Mouse (Mus musculus) forelimb bud, embryonic 11.5 days (tissue): ENCODE results near the gene Ppara.

ENCODE experiments used
- DNase-seq: peaks from one replicate; pipeline ENCODE4 v3.0.0-alpha.2; 2012; ENCODE audit warnings: low read depth, low spot score

Gene Ppara

DNA sequence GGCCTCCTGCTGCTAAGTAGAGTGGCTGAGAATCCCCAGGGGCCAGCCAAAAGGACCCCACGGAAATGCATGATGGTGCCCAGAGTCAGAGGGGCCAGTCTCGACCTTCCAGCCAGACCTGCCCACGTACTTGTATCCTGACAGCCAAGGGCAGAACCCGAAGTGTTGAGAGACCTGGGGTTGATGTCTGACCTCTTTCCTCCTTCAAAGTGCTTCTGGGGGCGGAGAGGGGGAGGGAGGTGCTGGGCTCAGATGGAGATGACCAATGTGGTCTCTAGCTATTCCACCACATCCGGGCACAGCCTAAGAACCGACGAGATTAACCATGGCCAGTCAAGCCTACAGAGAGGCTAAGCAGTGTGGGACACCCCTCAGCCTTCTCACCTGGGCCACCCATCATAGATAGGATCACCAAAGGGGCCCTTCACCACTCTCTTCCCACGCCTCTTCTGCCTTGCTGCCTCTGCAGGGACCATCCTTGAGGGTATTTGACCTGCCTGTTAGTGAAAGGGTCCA is 29.7 kb upstream of the Ppara start:
- no peak for DNase-seq

DNA sequence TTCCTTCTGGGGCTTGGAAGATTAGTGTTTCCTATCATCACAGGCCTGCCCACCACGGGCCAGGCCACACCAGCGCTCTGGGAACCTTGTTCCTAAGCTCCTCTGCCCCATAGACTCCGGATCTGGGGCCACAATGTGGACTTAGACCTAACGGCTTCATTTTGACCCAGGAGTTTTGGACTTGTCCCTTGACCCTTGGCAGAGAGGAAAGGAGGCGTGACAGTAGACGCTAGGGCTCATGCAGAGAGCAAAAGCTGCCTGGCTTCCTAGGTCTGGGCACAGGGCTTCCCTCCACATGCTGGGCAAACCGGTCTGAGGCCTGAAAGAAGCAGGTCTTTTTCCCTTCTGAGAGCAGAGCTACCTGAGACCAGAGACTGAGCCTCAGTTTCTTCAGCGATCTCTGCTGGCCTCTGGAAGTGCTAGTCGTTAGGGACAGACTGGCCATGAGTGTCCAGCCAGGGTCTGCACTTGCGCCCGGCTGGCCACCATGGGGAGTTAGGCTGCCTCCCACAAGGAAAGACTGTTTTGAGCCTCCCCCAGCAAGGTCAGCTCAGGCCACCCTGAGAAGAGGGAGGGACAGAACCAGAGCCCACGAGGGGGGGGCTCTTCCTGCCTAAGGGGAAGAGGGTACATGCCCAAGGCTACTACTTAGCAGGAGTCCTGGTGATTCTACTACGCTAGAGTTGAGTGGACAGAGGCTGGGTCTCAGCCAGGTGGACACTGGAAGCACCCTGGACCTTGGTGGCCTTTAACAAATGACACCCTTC is 29.0 kb upstream of the Ppara start:
- no peak for DNase-seq

DNA sequence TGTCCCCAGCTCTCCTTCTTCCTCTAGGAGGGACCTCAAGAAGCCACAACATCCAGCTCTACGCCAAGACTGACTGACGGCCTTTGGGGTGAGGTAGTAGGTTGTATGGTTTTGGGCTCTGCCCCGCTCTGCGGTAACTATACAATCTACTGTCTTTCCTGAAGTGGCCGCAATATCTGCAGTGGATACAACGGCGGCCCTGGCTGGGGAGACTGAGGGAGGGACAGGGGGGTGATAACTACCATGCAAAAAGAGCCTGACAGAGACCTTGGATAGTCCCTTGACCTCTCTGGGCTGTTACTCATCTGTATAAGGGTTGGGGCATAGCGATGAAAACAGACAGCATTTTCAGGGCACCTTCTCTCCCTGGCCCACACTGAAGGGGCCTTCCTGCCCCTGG is 28.3 kb upstream of the Ppara start:
- no peak for DNase-seq

DNA sequence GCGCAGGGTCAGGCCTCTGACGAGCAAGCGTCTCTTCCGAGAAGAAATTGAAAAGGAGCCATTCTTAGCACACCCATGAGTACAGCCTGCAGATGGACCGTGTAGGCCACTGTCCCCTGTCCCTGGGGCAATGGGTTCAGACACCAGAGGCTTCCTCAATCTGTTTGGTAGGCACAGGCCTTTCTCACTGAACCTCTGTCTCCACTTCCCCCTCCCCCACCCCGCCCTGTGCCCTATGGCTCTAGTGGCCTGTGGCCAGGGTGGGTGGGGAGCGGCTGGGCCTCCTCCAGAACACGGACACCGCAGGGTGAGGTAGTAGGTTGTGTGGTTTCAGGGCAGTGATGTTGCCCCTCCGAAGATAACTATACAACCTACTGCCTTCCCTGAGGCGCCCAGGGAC is 27.8 kb upstream of the Ppara start:
- DNase-seq = no peak

DNA sequence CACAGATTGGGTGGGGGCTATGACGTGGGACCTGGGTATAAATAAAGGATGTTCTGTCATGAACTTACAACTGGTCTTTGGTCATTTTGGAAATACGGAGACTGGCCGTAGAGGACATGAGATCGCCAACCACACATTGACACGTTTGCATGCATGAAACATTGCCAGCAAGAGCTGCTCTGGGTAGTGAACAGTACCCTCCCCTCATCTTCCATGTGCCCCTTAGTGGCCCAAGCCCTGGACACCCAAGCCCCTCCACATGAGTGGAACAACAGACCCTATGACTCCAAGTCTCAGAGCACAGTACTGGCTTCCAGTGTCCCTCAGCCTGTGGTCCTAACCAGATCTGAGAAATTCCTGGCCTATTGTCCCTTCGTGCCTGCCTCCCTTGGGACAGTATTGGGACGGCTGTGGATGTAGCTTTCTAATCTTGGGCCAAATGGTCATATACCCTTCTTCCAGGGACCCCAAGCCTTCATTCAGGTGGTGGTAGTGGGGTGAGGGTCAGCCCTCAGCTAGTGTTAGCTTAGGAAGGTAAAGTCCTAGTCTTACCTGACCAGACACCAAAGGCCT is 27.2 kb upstream of the Ppara start:
- DNase-seq = no peak

DNA sequence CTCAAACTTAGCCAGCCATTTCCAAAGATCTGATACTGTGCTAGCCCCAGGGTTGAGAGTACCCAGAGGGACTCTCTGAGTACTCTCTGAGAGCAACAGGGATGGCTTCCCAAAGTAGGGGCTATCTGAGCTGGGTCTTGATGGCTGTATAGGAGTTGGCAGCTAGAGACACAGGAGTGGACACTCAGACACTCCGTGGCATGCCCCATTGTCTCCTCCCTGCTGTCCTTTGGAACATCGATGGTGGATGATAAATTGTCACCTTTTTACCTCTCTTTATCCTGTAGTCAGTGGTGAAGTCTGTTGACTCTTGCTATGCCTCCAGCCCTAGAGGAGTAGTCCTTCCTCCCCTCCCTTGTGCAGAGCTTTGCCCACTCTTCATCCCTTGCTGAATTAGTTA is 26.6 kb upstream of the Ppara start:
- no peak for DNase-seq

DNA sequence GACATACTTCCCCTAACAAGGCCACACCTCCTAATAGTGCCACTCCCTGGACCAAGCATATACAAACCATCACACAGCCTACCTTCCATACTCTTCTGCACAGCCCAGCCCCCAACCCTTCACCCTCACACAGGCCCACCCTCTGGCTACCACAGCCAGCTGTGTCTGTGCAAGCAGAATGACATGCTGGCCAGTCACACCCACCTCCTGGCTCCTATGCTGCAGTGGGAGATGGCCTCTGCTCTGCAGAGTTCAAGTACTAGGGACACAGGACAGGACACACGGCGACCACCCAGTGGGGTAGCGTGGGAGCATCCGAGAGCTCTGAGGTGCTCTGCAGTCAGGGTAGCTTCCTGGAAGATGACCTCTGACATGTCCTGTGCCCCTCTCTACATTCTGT is 25.9 kb upstream of the Ppara start:
- no peak for DNase-seq

DNA sequence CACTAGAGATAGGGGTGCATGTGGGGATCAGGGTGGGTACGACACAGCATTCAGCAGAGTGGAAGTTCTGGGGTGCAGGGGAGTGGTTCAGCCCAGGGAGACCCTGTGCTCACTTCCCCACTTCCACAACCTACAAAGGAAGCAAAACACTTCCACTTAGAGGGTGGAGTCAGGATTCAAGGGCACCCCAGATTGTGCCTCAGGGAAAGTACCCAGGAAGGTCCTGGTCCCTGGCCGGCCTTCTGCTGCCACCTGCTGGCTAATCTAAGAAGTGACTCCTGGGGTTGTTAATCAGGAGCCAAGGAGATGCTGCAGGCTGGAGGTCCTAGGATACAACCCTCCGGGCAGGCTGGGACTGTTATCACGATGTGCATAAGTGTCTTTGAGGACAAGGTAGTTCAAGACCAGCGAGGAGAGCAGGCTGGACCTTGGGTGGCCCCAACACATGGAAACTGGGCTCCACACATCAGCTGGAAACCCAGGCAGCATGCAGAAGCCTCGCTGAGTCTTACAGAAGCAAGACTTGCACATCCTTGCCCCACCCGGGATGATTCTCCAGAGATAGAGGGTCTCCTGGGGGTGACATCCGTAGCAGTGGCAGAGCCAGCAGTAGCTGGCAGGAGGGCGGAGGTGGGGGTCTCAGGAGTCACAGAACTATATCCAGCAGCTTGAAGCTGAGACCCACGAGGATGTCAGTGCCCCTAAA is 25.4 kb upstream of the Ppara start:
- peak; percentile 81 for DNase-seq

DNA sequence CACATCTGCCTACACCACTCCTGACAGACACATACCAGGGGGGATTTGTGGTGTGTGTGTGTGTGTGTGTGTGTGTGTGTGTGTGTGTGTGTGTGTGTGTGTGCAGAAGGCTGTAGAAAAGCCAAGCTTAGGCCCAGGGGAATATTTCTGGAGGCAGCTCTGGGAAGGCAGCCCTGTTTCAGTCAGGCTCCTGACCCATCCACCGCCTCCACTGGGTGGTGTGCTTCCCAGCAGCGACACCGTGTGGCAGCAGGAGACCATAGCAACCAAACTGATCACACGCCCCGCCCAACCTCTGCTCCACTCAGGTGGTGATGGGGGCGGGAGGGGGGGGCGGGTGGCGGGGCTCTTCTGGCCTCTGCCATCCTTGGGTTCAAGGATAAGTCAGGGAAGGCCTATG is 24.6 kb upstream of the Ppara start:
- peak; percentile 78 for DNase-seq

DNA sequence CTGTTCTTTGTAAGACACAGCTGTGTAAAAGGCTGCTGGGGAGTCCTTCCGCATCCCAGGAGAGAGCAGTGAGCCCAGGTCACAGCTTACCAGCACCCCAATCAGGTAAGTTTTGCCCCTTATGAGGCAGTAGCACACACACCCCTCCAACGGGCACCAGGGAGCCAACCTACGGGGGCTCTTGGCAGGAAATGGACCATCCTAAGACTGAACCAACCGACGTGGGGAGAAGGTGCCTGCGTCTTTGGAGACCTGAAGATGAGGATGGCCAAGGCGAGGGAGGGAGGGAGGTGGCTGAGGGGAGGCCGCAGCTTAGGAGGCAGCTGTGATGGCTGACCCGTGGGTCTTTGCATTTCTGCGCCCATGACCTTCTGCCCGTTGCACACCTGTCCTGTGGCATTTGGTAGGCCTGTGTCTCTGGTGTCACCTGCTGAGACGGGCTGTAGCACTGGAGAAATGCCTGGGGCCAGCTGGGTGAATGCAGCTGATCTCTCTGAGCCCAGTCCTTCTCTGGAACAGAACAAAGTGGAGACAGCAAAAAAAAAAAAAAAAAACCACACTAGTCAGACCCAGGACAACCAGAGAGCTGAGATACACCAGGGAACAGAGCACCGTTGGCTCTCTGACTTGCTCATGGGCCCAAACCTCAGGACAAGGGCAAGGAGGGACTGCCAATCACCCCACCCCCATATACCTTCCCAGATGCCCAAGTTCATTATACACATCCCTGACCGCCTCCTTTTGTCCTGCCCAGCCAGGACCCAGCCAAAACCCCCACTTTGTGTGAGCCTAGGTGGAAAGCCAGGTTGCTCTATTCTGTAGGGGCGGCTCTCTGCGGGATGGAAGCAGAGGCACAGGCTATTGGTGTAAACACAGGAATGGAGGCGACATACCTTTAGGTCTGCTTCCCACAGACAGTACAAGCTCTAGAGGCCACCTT is 23.9 kb upstream of the Ppara start:
- DNase-seq = no peak

DNA sequence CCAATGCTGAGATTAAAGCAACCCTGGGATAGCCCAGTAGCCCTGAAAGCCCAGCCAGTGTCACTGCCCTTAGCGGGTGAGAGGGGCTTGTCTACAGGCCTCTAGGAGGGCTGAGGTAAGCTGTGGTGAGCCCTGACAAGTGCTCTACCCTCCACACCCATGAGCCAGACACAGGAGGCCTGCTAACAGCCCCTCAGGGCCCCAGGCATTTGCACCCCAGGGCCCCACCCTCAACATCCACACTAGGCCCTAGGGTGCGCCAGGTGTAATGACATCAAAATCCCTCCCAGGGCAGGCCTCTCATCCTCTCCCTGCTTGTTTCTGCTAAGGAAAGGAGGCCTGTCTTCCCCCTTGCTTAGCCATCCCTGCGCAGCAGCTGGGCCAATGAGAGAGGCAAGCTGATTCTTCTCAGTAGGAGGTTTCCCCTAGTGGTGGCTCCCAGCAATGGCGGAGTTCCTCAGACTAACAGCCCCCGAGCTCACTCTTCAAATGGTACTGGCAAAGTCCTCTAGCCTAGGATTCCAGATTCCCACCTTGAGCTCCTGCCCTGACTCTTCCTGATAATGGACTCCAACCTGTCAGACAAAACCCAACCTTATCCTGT is 22.1 kb upstream of the Ppara start:
- DNase-seq = peak; percentile 34

DNA sequence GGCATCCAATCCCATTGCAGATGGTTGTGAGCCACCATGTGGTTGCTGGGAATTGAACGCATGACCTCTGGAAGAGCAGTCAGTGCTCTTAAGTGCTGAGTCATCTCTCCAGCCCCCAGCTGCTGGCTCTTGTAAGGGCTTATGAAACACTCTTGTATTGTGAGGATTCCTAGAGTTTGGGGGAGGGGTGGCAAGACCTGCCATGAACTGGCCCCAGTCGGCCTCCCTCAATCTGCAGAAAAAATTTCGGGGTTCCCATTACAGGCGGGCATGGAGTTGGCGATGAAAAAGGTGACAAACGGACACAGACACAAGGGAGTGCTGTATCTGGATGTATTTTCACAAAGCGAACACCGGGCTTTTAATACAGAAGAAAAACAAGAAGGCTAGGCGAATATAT is 21.4 kb upstream of the Ppara start:
- no peak for DNase-seq

DNA sequence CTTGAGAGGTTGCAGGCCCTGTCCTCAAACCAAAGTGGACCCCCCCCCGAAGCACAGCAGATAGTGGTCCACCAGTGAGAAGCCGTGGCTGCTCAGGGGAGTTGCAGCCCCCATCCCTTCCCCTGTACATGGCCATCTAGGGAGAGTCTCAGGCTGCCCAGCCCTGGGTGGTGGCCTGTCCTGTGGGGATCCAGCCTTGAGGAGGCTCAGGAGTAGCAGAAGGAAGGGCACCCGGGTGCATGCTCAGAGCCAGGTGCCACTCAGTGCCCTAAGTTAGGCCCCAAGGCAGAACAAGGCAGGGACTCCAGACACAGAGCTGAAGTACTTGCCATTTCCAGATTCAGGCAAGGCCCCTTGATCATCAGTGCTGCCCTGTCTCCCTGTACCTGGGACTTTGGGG is 19.7 kb upstream of the Ppara start:
- no peak for DNase-seq

DNA sequence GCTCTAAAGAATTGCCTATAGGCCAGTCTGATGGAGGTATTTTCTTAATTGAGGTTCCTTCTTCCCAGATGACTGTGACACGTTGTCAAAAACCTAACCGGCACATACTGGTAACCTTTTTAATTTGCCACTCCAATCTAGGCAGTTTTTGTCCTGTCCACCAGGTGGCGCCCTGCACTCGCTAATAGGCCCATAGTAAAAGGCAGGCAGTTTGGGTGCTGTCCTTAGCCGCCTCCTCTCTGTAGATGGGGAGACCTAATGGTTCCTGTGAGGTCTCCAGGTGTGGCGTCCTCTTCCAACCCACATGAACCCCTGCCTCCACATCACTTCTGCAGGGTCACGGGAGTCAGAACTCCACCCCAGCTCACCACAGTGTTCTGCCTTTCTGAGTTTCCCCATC is 18.7 kb upstream of the Ppara start:
- DNase-seq = peak; percentile 68

DNA sequence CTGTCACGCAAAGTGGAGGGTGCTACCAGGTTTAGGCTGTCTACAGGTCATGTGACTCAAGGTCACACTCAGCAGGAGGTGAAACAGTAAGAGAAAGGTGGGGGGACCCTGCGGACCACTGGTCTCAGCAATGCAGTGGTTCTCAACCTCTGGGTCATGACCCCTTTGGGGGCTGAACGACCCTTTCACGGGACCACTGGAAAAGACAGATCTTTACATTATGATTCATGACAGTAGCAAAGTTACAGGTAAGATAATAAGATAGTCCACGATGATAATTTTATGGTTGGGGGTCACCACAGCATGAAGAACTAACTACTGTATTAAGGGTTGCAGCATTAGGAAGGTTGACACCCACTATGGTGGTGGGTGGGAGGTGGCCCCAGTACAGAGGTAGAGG is 18.2 kb upstream of the Ppara start:
- DNase-seq = no peak

DNA sequence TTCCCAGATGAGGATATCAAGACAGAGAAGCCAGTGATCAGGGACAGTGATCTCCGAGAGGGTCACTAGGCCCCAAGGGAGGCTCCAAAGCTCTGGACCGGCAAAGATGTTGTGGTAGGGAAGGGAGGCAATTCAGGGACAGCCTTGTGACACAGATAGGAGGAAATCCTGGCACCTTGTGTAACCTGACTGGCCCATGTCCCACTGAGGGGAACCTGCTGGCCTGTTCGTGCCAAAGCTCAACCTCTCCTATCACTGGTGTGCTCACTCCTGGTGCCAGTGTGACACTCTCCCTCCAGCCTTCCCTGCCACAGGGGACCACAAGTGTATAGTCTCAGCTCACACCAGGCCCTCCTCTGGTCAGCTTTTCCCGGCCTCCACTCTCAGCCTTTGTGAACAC is 17.8 kb upstream of the Ppara start:
- DNase-seq = no peak

DNA sequence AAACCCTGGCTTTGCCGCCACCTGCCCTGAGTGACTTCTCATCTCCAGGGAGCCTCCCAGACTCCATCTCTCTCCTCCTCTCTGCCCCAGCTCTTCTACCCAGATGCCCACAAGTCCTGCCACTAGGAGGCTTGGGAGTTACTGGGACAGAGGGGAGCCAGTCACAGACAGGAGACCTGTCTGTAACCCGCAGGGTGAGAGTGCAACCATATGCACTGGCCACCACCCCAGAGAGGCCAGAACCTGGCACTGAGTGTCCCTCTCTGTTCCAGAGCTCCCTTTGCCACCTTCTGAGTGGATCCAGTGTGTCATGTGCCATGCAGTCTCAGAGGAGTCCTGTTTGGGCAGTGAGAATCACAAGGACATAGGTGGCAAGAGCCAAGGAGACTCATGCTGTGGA is 17.0 kb upstream of the Ppara start:
- DNase-seq = no peak

DNA sequence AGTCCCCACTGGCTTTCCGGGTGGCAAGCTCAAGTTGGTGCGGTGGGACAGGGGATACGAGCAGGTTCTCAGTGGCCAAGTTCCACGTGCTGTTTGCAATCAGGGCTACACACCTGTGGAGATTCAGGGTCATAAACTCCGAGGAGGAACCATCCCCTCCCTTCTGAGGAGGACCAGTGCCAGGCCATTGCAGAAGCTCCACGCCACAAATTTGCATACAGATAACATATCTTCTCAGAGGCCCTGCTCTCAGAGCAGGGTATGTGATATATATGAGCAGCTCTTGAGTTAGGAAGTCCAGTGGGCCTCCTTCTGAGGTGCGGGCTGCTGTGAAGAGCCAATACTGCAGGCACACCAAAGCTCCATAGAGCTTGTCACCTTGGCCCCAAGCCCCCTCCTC is 15.8 kb upstream of the Ppara start:
- no peak for DNase-seq

DNA sequence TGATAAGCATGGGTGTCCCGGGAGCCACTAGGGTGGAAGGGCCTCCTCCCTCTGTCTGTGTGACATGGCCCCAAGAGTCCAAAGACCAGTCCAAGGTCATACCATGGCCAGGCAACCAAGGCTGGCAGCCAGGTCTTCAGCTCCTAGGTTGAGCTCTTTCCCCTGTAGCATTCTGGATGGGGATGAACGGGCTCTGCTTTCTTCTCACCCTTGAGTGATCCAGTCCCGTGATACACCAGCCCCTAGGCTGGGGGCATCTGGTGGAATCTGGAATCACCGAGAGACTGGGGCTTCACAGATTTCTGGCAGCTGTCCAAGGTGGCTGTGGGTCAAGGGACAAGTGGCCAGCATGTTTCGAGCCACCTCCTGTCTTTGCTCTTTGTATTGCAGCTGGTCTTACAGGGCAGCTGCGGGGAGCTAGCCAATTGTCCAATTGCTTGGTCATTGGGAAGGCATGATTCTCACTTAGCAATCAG is 14.4 kb upstream of the Ppara start:
- DNase-seq = no peak

DNA sequence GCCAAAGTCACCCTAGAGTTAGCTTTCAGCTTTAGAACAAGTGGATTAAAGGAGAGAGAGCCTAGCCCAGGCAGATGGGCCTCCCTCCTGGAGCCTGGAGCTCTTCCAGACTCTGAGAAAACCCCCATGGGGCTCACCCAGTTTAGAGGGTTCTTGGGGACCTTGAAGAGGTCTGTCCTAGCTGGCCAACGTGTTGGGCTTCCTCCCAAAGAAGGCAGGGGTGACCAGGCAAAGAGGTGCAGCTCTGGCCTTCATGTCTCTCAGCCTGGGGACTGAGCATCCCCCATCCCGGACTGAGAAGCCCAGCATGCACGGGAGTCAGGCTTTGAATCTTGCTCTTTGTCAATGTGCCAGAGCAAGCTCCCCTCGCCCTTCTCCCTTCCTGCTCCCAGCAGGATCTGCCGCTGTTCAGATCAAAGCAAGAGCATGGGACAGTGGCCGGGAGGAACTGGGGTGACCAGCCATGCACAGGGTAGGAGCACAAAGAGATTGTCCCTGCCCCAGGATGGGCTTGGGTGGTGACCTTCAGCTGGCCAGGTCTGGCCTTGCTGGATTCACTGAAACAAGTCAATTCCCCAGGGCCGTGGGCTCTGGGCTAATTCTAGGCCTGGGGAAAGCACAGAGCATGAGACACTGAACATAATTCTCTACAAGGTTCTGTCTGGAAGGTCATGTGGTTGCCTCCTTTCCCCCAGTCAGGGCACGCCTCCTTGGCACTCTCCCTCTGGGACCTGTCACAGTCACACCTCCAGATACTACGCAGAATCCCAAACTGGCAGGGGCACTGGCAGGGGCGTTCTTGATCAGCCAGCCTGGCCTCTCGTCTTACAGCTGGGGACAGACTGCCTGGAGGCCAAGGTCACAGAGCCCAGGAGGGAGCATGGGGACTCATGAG is 10.3 kb upstream of the Ppara start:
- no peak for DNase-seq
